Mouse (Mus musculus) forebrain, embryonic 16.5 days (tissue): ENCODE data around the gene Dppa3. TPM values are rescaled to one million over a fixed set of nuclear protein-coding genes. Genes with fewer than 3 reads are reported as not detected.

Experiments used
- ATAC-seq: fragments of 200-750 bp; cut with Nextera tagmentation; 2 replicates; pipeline ENCODE4 v1.8.0; 2017; ENCODE audit warnings: mild to moderate bottlenecking, moderate library complexity
- H3K27ac ChIP-seq: fragments of 300-500 bp; sonication (generic); 2 replicates; pipeline ENCODE4 v1.5.1; 2014; ENCODE audit warnings: low read length, control low read depth
- H3K27me3 ChIP-seq: fragments of 300-500 bp; sonication (generic); replicated peaks from 2 replicates; pipeline ENCODE4 v1.6.1; 2014; ENCODE audit warnings: low read length; ENCODE audit not compliant: control insufficient read depth, insufficient read depth
- H3K36me3 ChIP-seq: fragments of 300-500 bp; sonication (generic); 2 replicates; pipeline ENCODE4 v1.6.1; 2014; ENCODE audit not compliant: control insufficient read depth, insufficient read depth
- H3K4me1 ChIP-seq: fragments of 300-500 bp; sonication (generic); replicated peaks from 2 replicates; pipeline ENCODE4 v1.6.1; 2014; ENCODE audit warnings: low read length; ENCODE audit not compliant: control insufficient read depth, insufficient read depth
- H3K4me2 ChIP-seq: fragments of 300-500 bp; sonication (generic); 2 replicates; pipeline ENCODE4 v1.6.1; 2014; ENCODE audit warnings: mild to moderate bottlenecking, low read length, control low read depth
- H3K4me3 ChIP-seq: fragments of 300-500 bp; sonication (generic); replicated peaks from 2 replicates; pipeline ENCODE4 v1.5.1; 2014; ENCODE audit warnings: mild to moderate bottlenecking, low read length, control low read depth
- H3K9ac ChIP-seq: fragments of 300-500 bp; sonication (generic); replicated peaks from 2 replicates; pipeline ENCODE4 v1.6.1; 2014; ENCODE audit warnings: low read depth, low read length, control low read depth
- H3K9me3 ChIP-seq: fragments of 300-500 bp; sonication (generic); 2 replicates; pipeline ENCODE4 v1.6.1; 2016; ENCODE audit warnings: low read length; ENCODE audit not compliant: control insufficient read depth
- WGBS: fragments of 180-500 bp; shearing (Covaris S2); extraction: QIAGEN DNeasy Blood & Tissue Kit; methylation state at CpG from one replicate; pipeline ENCODE4 v1.1.7; 2014; 5-methylcytosine and 5-hydroxymethylcytosine counted together
- polyA plus RNA-seq: library from polyadenylated mRNA; unstranded; fragments of >200 nt; fragmentation: Nextera tagmentation; extraction: Ambion mirVana; gene quantifications from 2 replicates; pipeline ENCODE4 v1.2.1, GENCODE M21; 2015

Gene Dppa3
- polyA plus RNA-seq, 1 experiment from 2014 or later = not detected

- 98% methylated on average over 12 of the region's 12 CpGs for WGBS
- no peak overlapping the region for H3K9ac ChIP-seq
- H3K9me3 ChIP-seq = no peaks in the 10 kb centered on the region
- no peak overlapping the region for H3K27ac ChIP-seq
- no peaks in the 10 kb centered on the region for H3K36me3 ChIP-seq
- H3K4me2 ChIP-seq = no peak overlapping the region
- ATAC-seq = no peak
- no peak overlapping the region for H3K4me3 ChIP-seq
- 0 out of 2 replicates have a peak, but pooled peaks cover under 1% of the 10 kb centered on the region for H3K4me1 ChIP-seq
- no peaks in the 10 kb centered on the region for H3K27me3 ChIP-seq
These were observed 18.5 kb upstream of the Dppa3 start for GRCm38 (mm10) chr6:122607700-122608099.

- WGBS = 79% methylated on average over 10 of the region's 10 CpGs
- no peak for ATAC-seq
- Histone ChIP-seq H3K4me2 (no peak overlapping the region), H3K4me3 (no peak overlapping the region), H3K4me1 (no peaks in the 10 kb centered on the region), H3K36me3 (no peaks in the 10 kb centered on the region), H3K9ac (no peak overlapping the region), H3K27ac (no peak overlapping the region), H3K27me3 (no peaks in the 10 kb centered on the region), H3K9me3 (no peaks in the 10 kb centered on the region)
These were observed 17.5 kb upstream of the Dppa3 start for GRCm38 (mm10) chr6:122608434-122609376.

- Histone ChIP-seq H3K4me3 (no peak overlapping the region), H3K36me3 (no peaks in the 10 kb centered on the region), H3K4me2 (no peak overlapping the region), H3K27ac (no peak overlapping the region), H3K27me3 (no peaks in the 10 kb centered on the region), H3K9ac (no peak overlapping the region), H3K9me3 (no peaks in the 10 kb centered on the region), H3K4me1 (no peaks in the 10 kb centered on the region)
- no peak for ATAC-seq
- 80% methylated on average over 9 of the region's 9 CpGs for WGBS
These were observed 16.9 kb upstream of the Dppa3 start for GRCm38 (mm10) chr6:122609377-122609728.

GRCm38 (mm10) chr6:122609771-122610170, 16.4 kb upstream of the Dppa3 start, which contains the start of gene Gdf3:
Gene Gdf3, minus strand, starts transcription at chr6:122610087.
- no peak for ATAC-seq
- Histone ChIP-seq H3K4me2 (no peak within 1 kb of the TSS), H3K4me1 (no peaks in the 10 kb centered on the region), H3K36me3 (no peaks in the 10 kb centered on the region), H3K4me3 (no peak within 1 kb of the TSS), H3K9me3 (no peaks in the 10 kb centered on the region), H3K9ac (no peak within 1 kb of the TSS), H3K27ac (no peak within 1 kb of the TSS), H3K27me3 (no peaks in the 10 kb centered on the region)
- WGBS = 63% methylated on average over 14 of the region's 14 CpGs

- ATAC-seq = no peak
- H3K36me3 ChIP-seq = no peaks in the 10 kb centered on the region
- no peaks in the 10 kb centered on the region for H3K4me1 ChIP-seq
- 82% methylated on average over 4 of the region's 4 CpGs for WGBS
- no peak overlapping the region for H3K27ac ChIP-seq
- no peak overlapping the region for H3K4me3 ChIP-seq
- no peaks in the 10 kb centered on the region for H3K9me3 ChIP-seq
- no peak overlapping the region for H3K9ac ChIP-seq
- H3K4me2 ChIP-seq = no peak overlapping the region
- no peaks in the 10 kb centered on the region for H3K27me3 ChIP-seq
These were observed 13.8 kb upstream of the Dppa3 start for GRCm38 (mm10) chr6:122612426-122612825.

- no peak for ATAC-seq
- Histone ChIP-seq H3K9ac (no peak overlapping the region), H3K36me3 (no peaks in the 10 kb centered on the region), H3K27ac (no peak overlapping the region), H3K4me3 (no peak overlapping the region), H3K4me2 (no peak overlapping the region), H3K9me3 (no peaks in the 10 kb centered on the region), H3K4me1 (no peaks in the 10 kb centered on the region), H3K27me3 (no peaks in the 10 kb centered on the region)
- 66% methylated on average over 2 of the region's 2 CpGs for WGBS
These were observed 12.2 kb upstream of the Dppa3 start for GRCm38 (mm10) chr6:122614047-122614446.

GRCm38 (mm10) chr6:122616022-122616421, 10.2 kb upstream of the Dppa3 start:
- no peak for ATAC-seq
- H3K27me3 ChIP-seq = no peaks in the 10 kb centered on the region
- 73% methylated on average over 3 of the region's 3 CpGs for WGBS

GRCm38 (mm10) chr6:122621066-122621465, 5.1 kb upstream of the Dppa3 start:
- no peaks in the 10 kb centered on the region for H3K27me3 ChIP-seq
- no peak overlapping the region for H3K4me3 ChIP-seq
- WGBS = 91% methylated on average over 6 of the region's 6 CpGs
- H3K9me3 ChIP-seq = no peaks in the 10 kb centered on the region
- H3K27ac ChIP-seq = no peak overlapping the region
- H3K36me3 ChIP-seq = no peaks in the 10 kb centered on the region
- H3K4me2 ChIP-seq = no peak overlapping the region
- H3K9ac ChIP-seq = no peak overlapping the region
- H3K4me1 ChIP-seq = no peaks in the 10 kb centered on the region
- ATAC-seq = no peak

More at GRCm38 (mm10) chr6:122616022-122616421, 10.2 kb upstream of the Dppa3 start:
- Histone ChIP-seq H3K4me1 (no peaks in the 10 kb centered on the region), H3K9ac (no peak overlapping the region), H3K9me3 (no peaks in the 10 kb centered on the region), H3K36me3 (no peaks in the 10 kb centered on the region), H3K4me3 (no peak overlapping the region), H3K4me2 (no peak overlapping the region), H3K27ac (no peak overlapping the region)

GRCm38 (mm10) chr6:122624480-122624879, 1.7 kb upstream of the Dppa3 start:
- ATAC-seq = no peak; the same call in 1 of the 2 replicates
- 19% methylated on average over 5 of the region's 5 CpGs for WGBS

More at GRCm38 (mm10) chr6:122624480-122624879, 1.7 kb upstream of the Dppa3 start:
- Histone ChIP-seq H3K36me3 (no peaks in the 10 kb centered on the region), H3K4me2 (no peak overlapping the region), H3K4me3 (no peak overlapping the region), H3K9me3 (no peaks in the 10 kb centered on the region), H3K4me1 (no peaks in the 10 kb centered on the region), H3K27me3 (no peaks in the 10 kb centered on the region), H3K27ac (no peak overlapping the region), H3K9ac (no peak overlapping the region)
